Mouse (Mus musculus) intestine, embryonic 14.5 days (tissue): ENCODE measurements around the gene Fgfr2. TPM values are rescaled to one million over a fixed set of nuclear protein-coding genes. Genes with fewer than 3 reads are reported as not detected.

Experiments
- ATAC-seq: fragments of 200-750 bp; cut with Nextera tagmentation; replicated peaks from 2 replicates; pipeline ENCODE4 v1.8.0; 2017; ENCODE audit warnings: low read depth, moderate number of reproducible peaks, moderate TSS enrichment, moderate library complexity; ENCODE audit not compliant: low FRiP score, low TSS enrichment
- DNase-seq: peaks from one replicate; pipeline ENCODE4 v3.0.0-alpha.2; 2018; ENCODE audit warnings: low spot score
- H3K27ac ChIP-seq: fragments of 300-500 bp; sonication (generic); 2 replicates; pipeline ENCODE4 v1.5.1; 2014; ENCODE audit warnings: low read depth, mild to moderate bottlenecking, control low read depth
- H3K27me3 ChIP-seq: fragments of 300-500 bp; sonication (generic); replicated peaks from 2 replicates; pipeline ENCODE4 v1.6.1; 2014; ENCODE audit warnings: low read length, control low read depth; ENCODE audit not compliant: control insufficient read depth, insufficient read depth
- H3K36me3 ChIP-seq: fragments of 300-500 bp; sonication (generic); 2 replicates; pipeline ENCODE4 v1.6.1; 2014; ENCODE audit warnings: low read length, control low read depth; ENCODE audit not compliant: control insufficient read depth, insufficient read depth
- H3K4me1 ChIP-seq: fragments of 300-500 bp; sonication (generic); replicated peaks from 2 replicates; pipeline ENCODE4 v1.6.1; 2014; ENCODE audit warnings: low read length, control low read depth, mixed read lengths; ENCODE audit not compliant: control insufficient read depth, insufficient read depth
- H3K4me2 ChIP-seq: fragments of 300-500 bp; sonication (generic); 2 replicates; pipeline ENCODE4 v1.6.1; 2014; ENCODE audit warnings: low read length
- H3K4me3 ChIP-seq: fragments of 300-500 bp; sonication (generic); 2 replicates; pipeline ENCODE4 v1.5.1; 2014; ENCODE audit warnings: low read depth, low read length, control low read depth, mixed read lengths
- H3K9ac ChIP-seq: fragments of 300-500 bp; sonication (generic); 2 replicates; pipeline ENCODE4 v1.6.1; 2014; ENCODE audit warnings: mild to moderate bottlenecking, low read length
- H3K9me3 ChIP-seq: fragments of 300-500 bp; sonication (generic); 2 replicates; pipeline ENCODE4 v1.6.1; 2016; ENCODE audit warnings: low read length, control low read depth; ENCODE audit not compliant: control insufficient read depth
- WGBS: fragments of 180-500 bp; shearing (Covaris S2); extraction: QIAGEN DNeasy Blood & Tissue Kit; methylation state at CpG from one replicate; pipeline ENCODE4 v1.1.7; 2014; 5-methylcytosine and 5-hydroxymethylcytosine counted together
- polyA plus RNA-seq: library from polyadenylated mRNA; unstranded; fragments of >200 nt; fragmentation: Nextera tagmentation; extraction: Ambion mirVana; gene quantifications from 2 replicates; pipeline ENCODE4 v1.2.1, GENCODE M21; 2014

Gene Fgfr2
- polyA plus RNA-seq, 1 experiment from 2014 or later, result 105 TPM

DNA sequence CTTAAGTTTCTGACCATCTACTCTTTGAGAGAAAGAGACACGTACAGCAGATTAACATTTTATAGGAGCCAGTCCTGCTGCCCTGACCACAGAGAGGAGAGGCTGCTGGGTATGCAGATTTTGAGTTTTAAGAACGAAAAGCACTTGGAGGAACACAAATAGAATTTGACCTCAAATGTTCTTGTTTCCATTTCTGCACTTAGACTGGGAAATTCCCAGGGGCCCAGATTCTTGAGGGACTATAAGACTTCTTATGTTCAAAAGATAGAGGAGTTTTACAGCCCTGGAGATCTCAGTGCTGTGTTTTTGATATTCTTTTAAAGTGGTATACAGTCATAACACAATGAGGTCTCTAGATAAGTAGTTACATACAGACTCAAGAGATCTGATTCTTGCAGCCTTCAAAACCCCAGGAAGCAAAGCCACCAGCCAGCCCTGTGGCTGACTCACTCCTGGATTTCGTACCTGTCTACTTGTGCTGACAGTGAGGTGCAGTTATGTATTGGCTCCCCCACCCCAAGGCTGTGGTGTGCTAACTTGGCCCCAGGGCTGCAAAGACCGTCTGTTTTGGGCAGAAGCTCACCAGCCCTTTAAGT lies 358.2 kb downstream of the Fgfr2 start:
- Histone ChIP-seq H3K27ac (no peak overlapping the region), H3K9me3 (no peaks in the 10 kb centered on the region), H3K4me2 (no peak overlapping the region), H3K4me3 (no peak overlapping the region), H3K27me3 (no peaks in the 10 kb centered on the region), H3K36me3 (peaks cover under 1% of the 10 kb centered on the region; the same call in 1 of the 2 replicates), H3K4me1 (0 out of 2 replicates have a peak, but pooled peaks cover 12% of the 10 kb centered on the region), H3K9ac (no peak overlapping the region)
- no peak for DNase-seq
- 80% methylated on average over 4 of the region's 4 CpGs for WGBS
- no peak for ATAC-seq

- H3K36me3 ChIP-seq, result peaks cover 6% of the 10 kb centered on the region; the same call in 1 of the 2 replicates
- no peaks in the 10 kb centered on the region for H3K9me3 ChIP-seq
- no peak overlapping the region for H3K4me3 ChIP-seq
- DNase-seq (no peak), ATAC-seq (no peak)
- H3K27me3 ChIP-seq, result no peaks in the 10 kb centered on the region
- no peak overlapping the region for H3K27ac ChIP-seq
- no peak overlapping the region for H3K4me2 ChIP-seq
- no peak overlapping the region for H3K9ac ChIP-seq
- 92% methylated on average over 4 of the region's 4 CpGs for WGBS
- H3K4me1 ChIP-seq, result 0 out of 2 replicates have a peak, but pooled peaks cover 12% of the 10 kb centered on the region
These were observed 358.8 kb downstream of the Fgfr2 start for GRCm38 (mm10) chr7:132764314-132764713.

GRCm38 (mm10) chr7:132763911-132764310 lies 359.2 kb downstream of the Fgfr2 start:
- Histone ChIP-seq H3K27me3 (no peaks in the 10 kb centered on the region), H3K9me3 (no peaks in the 10 kb centered on the region), H3K4me2 (no peak overlapping the region), H3K9ac (no peak overlapping the region), H3K4me1 (0 out of 2 replicates have a peak, but pooled peaks cover 12% of the 10 kb centered on the region), H3K36me3 (peaks cover 10% of the 10 kb centered on the region), H3K4me3 (no peak overlapping the region), H3K27ac (no peak overlapping the region)
- 85% methylated on average over 5 of the region's 5 CpGs for WGBS
- ATAC-seq (no peak), DNase-seq (no peak)

DNA sequence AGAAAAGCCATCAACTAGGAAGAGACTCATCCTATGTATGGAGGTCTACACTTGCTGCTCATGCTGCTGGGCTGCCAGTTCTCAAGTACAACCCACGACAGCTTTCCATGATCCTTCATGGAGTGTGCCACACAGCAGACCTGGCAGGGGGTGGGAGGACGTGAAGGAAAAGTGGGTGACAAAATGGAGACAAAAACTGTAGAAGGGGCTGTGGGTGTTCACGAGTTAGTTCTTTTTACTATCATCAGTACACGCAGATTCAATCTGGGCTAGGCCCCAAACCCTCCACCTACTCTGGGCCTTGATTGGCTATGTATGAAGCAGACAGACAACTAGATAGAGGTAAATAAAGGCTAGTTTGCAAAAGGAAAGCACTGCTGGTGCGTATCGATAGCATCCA lies 359.8 kb downstream of the Fgfr2 start:
- ATAC-seq, result no peak
- Histone ChIP-seq H3K9ac (no peak overlapping the region), H3K4me2 (no peak overlapping the region), H3K27me3 (no peaks in the 10 kb centered on the region), H3K36me3 (peaks cover 15% of the 10 kb centered on the region), H3K27ac (no peak overlapping the region), H3K4me3 (no peak overlapping the region), H3K4me1 (0 out of 2 replicates have a peak, but pooled peaks cover 12% of the 10 kb centered on the region), H3K9me3 (no peaks in the 10 kb centered on the region)
- 89% methylated on average over 6 of the region's 6 CpGs for WGBS
- DNase-seq, result no peak

- H3K9me3 ChIP-seq, result no peaks in the 10 kb centered on the region
- no peaks in the 10 kb centered on the region for H3K27me3 ChIP-seq
- H3K4me1 ChIP-seq, result 0 out of 2 replicates have a peak, but pooled peaks cover 11% of the 10 kb centered on the region
- ATAC-seq (no peak), DNase-seq (no peak)
- no peak overlapping the region for H3K27ac ChIP-seq
- H3K4me3 ChIP-seq, result no peak overlapping the region
- H3K9ac ChIP-seq, result no peak overlapping the region
- WGBS, result 85% methylated on average over 2 of the region's 2 CpGs
- no peak overlapping the region for H3K4me2 ChIP-seq
- H3K36me3 ChIP-seq, result peaks cover 31% of the 10 kb centered on the region
These were observed 361.7 kb downstream of the Fgfr2 start for GRCm38 (mm10) chr7:132761409-132761808.

DNA sequence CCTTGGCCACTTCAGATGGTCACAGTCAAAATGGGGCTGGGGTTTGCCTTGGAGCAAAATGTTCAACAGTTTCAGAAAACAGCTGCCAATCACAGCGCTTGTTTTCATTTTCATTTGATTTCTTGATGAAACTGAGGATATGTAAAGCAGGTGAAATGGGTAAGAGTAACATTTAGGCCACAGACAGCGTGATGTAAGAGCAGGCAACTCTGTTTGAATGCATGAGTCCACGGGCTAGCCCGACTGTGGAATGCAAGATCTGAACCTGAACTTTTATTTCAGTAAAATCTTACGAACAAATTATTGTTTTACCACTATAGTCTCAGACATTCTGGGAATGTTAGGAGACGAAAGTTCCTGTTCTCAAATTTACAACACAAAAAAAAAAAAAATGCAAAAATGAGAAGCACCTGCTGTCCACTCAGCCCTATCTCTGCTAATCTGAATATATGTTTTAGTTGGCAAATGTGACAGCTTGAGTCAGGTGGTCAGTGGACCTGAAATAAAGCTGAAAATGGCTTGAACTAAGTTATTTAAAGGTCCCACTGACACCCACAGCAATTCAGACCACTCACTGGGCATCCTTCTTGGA lies 362.5 kb downstream of the Fgfr2 start:
- Histone ChIP-seq H3K4me2 (no peak overlapping the region), H3K9ac (no peak overlapping the region), H3K27me3 (no peaks in the 10 kb centered on the region), H3K9me3 (no peaks in the 10 kb centered on the region), H3K4me3 (no peak overlapping the region), H3K4me1 (0 out of 2 replicates have a peak, but pooled peaks cover 7% of the 10 kb centered on the region), H3K36me3 (peaks cover 31% of the 10 kb centered on the region), H3K27ac (no peak overlapping the region)
- ATAC-seq (no peak), DNase-seq (no peak)
- 90% methylated on average over 6 of the region's 6 CpGs for WGBS

- H3K9ac ChIP-seq, result no peak overlapping the region
- no peak overlapping the region for H3K27ac ChIP-seq
- no peaks in the 10 kb centered on the region for H3K9me3 ChIP-seq
- H3K27me3 ChIP-seq, result no peaks in the 10 kb centered on the region
- WGBS, result 89% methylated on average over 6 of the region's 6 CpGs
- no peak overlapping the region for H3K4me3 ChIP-seq
- peaks cover 31% of the 10 kb centered on the region for H3K36me3 ChIP-seq
- no peak for ATAC-seq
- no peak for DNase-seq
- peaks cover 9% of the 10 kb centered on the region; the same call in 1 of the 2 replicates for H3K4me1 ChIP-seq
- H3K4me2 ChIP-seq, result no peak overlapping the region
These were observed 363.2 kb downstream of the Fgfr2 start for GRCm38 (mm10) chr7:132759926-132760325.

DNA sequence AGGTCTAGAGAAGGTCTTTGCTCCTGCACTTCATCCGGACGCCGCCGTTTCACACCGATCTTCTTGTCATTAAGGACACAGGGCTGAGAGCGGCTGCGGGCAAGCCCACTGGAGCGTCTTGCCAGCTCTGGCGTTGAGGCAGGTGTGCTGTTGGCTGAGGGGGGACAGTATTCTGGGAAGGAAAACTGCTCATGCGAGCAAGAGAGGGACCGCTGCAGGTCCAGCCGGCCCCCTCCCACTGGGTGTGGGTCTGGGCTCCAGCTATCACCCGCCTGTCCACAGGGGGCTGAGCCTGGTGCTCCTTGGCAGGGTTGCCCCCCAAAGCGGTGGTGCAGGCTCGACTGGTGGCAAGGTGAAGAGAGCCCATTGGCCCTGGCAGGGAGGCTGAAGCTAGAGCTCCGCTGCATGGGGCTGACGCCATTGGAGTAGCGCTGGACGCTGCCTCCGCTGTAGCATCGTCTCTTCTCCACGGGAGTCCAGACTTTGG lies 363.7 kb downstream of the Fgfr2 start:
- peaks cover 31% of the 10 kb centered on the region for H3K36me3 ChIP-seq
- WGBS, result 92% methylated on average over 22 of the region's 22 CpGs

More for the DNA sequence above, 363.7 kb downstream of the Fgfr2 start:
- no peak overlapping the region for H3K9ac ChIP-seq
- H3K27ac ChIP-seq, result no peak overlapping the region
- peaks cover 13% of the 10 kb centered on the region; the same call in 1 of the 2 replicates for H3K4me1 ChIP-seq
- ATAC-seq, result no peak
- no peak for DNase-seq
- no peak overlapping the region for H3K4me3 ChIP-seq
- H3K4me2 ChIP-seq, result no peak overlapping the region
- H3K27me3 ChIP-seq, result no peaks in the 10 kb centered on the region
- no peaks in the 10 kb centered on the region for H3K9me3 ChIP-seq
